Mouse (Mus musculus): ENCODE results near the gene 5730596B20Rik. TPM values are rescaled to one million over a fixed set of nuclear protein-coding genes. Genes with fewer than 3 reads are reported as not detected.

5730596B20Rik gene
- polyA plus RNA-seq, 1 experiment from 2014 or later, result 0.10 TPM

DNA sequence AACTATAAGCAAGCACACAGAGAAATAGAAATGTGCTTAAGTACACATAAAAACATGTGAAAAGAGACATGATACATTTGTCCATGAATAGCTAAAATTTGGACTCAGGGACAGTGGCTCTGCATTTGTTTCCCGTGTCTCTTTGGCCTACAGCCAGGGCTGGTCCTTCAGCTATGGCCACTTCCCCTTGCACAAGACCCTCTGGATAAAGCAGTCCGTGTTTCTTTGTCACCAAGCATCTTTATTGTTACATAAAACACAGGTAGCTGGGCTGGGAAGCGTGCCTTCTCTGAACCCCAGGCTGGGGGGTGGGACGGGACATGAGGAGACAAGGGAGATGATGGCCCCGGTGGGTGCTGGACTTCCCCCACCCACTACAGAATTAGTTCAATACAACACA lies 37.0 kb downstream of the 5730596B20Rik start:
- Histone ChIP-seq H3K4me1 (ENCODE audit: control insufficient read depth, insufficient read depth, low read length) (peaks cover 7% of the 10 kb centered on the region; the same call in 1 of the 2 replicates), H3K36me3 (ENCODE audit: control insufficient read depth, insufficient read depth, low read length) (no peaks in the 10 kb centered on the region), H3K27ac (replicated peaks; ENCODE audit: low read depth, low read length) (no peak overlapping the region), H3K4me2 (ENCODE audit: low read depth, low read length) (no peak overlapping the region), H3K9me3 (ENCODE audit: control insufficient read depth, low read length) (no peaks in the 10 kb centered on the region), H3K9ac (ENCODE audit: low read depth, low read length) (no peak overlapping the region), H3K27me3 (replicated peaks; ENCODE audit: control insufficient read depth, insufficient read depth, low read length) (peaks cover 100% of the 10 kb centered on the region), H3K4me3 (ENCODE audit: low read depth, low read length) (no peak overlapping the region)
- no peak for ATAC-seq (ENCODE audit: low read depth)
- 12% methylated on average over 5 of the region's 5 CpGs for WGBS
- DNase-seq (ENCODE audit: low spot score), result no peak

DNA sequence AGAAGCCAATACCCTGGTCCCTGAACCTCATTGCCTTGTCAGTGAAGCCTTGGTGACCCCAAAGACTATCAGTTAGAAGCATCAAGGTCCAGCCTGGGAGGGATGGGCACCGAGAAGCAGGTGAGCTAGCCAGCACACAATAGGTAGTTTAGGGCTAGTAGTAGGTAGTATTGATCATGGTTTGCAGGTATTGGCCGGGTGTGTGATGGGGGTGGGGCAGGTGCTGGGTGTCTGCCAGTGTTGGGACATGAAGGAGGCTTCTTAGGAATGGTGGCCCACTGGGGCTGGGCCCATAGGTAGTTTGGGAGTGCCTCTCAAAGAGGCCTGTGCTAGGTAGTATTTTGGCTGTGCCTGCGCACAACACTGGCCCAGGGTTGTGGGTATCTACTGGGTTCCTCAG lies 37.8 kb downstream of the 5730596B20Rik start:
- H3K27me3 ChIP-seq (replicated peaks; ENCODE audit: control insufficient read depth, insufficient read depth, low read length), result peaks cover 100% of the 10 kb centered on the region
- H3K4me3 ChIP-seq (ENCODE audit: low read depth, low read length), result no peak overlapping the region
- DNase-seq (ENCODE audit: low spot score) (no peak), ATAC-seq (ENCODE audit: low read depth) (no peak)
- no peaks in the 10 kb centered on the region for H3K9me3 ChIP-seq (ENCODE audit: control insufficient read depth, low read length)
- WGBS, result 12% methylated on average over 3 of the region's 3 CpGs
- H3K9ac ChIP-seq (ENCODE audit: low read depth, low read length), result no peak overlapping the region
- no peaks in the 10 kb centered on the region for H3K36me3 ChIP-seq (ENCODE audit: control insufficient read depth, insufficient read depth, low read length)
- peaks cover 7% of the 10 kb centered on the region; the same call in 1 of the 2 replicates for H3K4me1 ChIP-seq (ENCODE audit: control insufficient read depth, insufficient read depth, low read length)
- H3K27ac ChIP-seq (replicated peaks; ENCODE audit: low read depth, low read length), result no peak overlapping the region
- H3K4me2 ChIP-seq (ENCODE audit: low read depth, low read length), result no peak overlapping the region

- H3K27me3 ChIP-seq (replicated peaks; ENCODE audit: control insufficient read depth, insufficient read depth, low read length), result peaks cover 100% of the 10 kb centered on the region
- no peaks in the 10 kb centered on the region for H3K36me3 ChIP-seq (ENCODE audit: control insufficient read depth, insufficient read depth, low read length)
- no peak for ATAC-seq (ENCODE audit: low read depth)
- peaks cover 7% of the 10 kb centered on the region; the same call in 1 of the 2 replicates for H3K4me1 ChIP-seq (ENCODE audit: control insufficient read depth, insufficient read depth, low read length)
- no peak overlapping the region for H3K4me2 ChIP-seq (ENCODE audit: low read depth, low read length)
- 2% methylated on average over 30 of the region's 30 CpGs for WGBS
- H3K9me3 ChIP-seq (ENCODE audit: control insufficient read depth, low read length), result no peaks in the 10 kb centered on the region
- H3K4me3 ChIP-seq (ENCODE audit: low read depth, low read length), result 0 out of 2 replicates have a peak overlapping the region, but pooled peaks have one; percentile 29
- DNase-seq (ENCODE audit: low spot score), result no peak
- H3K27ac ChIP-seq (replicated peaks; ENCODE audit: low read depth, low read length), result no peak overlapping the region
- no peak overlapping the region for H3K9ac ChIP-seq (ENCODE audit: low read depth, low read length)
These were observed 38.7 kb downstream of the 5730596B20Rik start for GRCm38 (mm10) chr6:52215771-52216535.

GRCm38 (mm10) chr6:52216691-52217458 lies 39.6 kb downstream of the 5730596B20Rik start:
- ATAC-seq (ENCODE audit: low read depth) (no peak), DNase-seq (ENCODE audit: low spot score) (no peak)
- Histone ChIP-seq H3K27me3 (replicated peaks; ENCODE audit: control insufficient read depth, insufficient read depth, low read length) (peaks cover 100% of the 10 kb centered on the region), H3K9ac (ENCODE audit: low read depth, low read length) (0 out of 2 replicates have a peak overlapping the region, but pooled peaks have one; percentile 14), H3K9me3 (ENCODE audit: control insufficient read depth, low read length) (no peaks in the 10 kb centered on the region), H3K4me3 (ENCODE audit: low read depth, low read length) (peak overlapping the region; percentile 29), H3K36me3 (ENCODE audit: control insufficient read depth, insufficient read depth, low read length) (no peaks in the 10 kb centered on the region), H3K27ac (replicated peaks; ENCODE audit: low read depth, low read length) (no peak overlapping the region), H3K4me1 (ENCODE audit: control insufficient read depth, insufficient read depth, low read length) (peaks cover 9% of the 10 kb centered on the region; the same call in 1 of the 2 replicates), H3K4me2 (ENCODE audit: low read depth, low read length) (peak overlapping the region; percentile 46)
- 2% methylated on average over 44 of the region's 60 CpGs for WGBS

GRCm38 (mm10) chr6:52217459-52217768 lies 40.1 kb downstream of the 5730596B20Rik start:
- Histone ChIP-seq H3K9ac (ENCODE audit: low read depth, low read length) (no peak overlapping the region), H3K36me3 (ENCODE audit: control insufficient read depth, insufficient read depth, low read length) (no peaks in the 10 kb centered on the region), H3K4me2 (ENCODE audit: low read depth, low read length) (peak overlapping the region; percentile 46), H3K27me3 (replicated peaks; ENCODE audit: control insufficient read depth, insufficient read depth, low read length) (peaks cover 100% of the 10 kb centered on the region), H3K4me3 (ENCODE audit: low read depth, low read length) (peak overlapping the region; percentile 29), H3K4me1 (ENCODE audit: control insufficient read depth, insufficient read depth, low read length) (peaks cover 10% of the 10 kb centered on the region; the same call in 1 of the 2 replicates), H3K27ac (replicated peaks; ENCODE audit: low read depth, low read length) (no peak overlapping the region), H3K9me3 (ENCODE audit: control insufficient read depth, low read length) (no peaks in the 10 kb centered on the region)
- WGBS, result 0% methylated on average over 15 of the region's 25 CpGs
- ATAC-seq (ENCODE audit: low read depth) (no peak), DNase-seq (ENCODE audit: low spot score) (no peak)

GRCm38 (mm10) chr6:52217895-52218642 lies 40.8 kb downstream of the 5730596B20Rik start:
- ATAC-seq (ENCODE audit: low read depth), result no peak
- peak overlapping the region; percentile 46; the same call in 1 of the 2 replicates for H3K4me2 ChIP-seq (ENCODE audit: low read depth, low read length)
- H3K9ac ChIP-seq (ENCODE audit: low read depth, low read length), result no peak overlapping the region
- no peaks in the 10 kb centered on the region for H3K36me3 ChIP-seq (ENCODE audit: control insufficient read depth, insufficient read depth, low read length)
- H3K9me3 ChIP-seq (ENCODE audit: control insufficient read depth, low read length), result no peaks in the 10 kb centered on the region
- H3K4me3 ChIP-seq (ENCODE audit: low read depth, low read length), result peak overlapping the region; percentile 29
- H3K27me3 ChIP-seq (replicated peaks; ENCODE audit: control insufficient read depth, insufficient read depth, low read length), result peaks cover 100% of the 10 kb centered on the region
- DNase-seq (ENCODE audit: low spot score), result no peak
- peaks cover 10% of the 10 kb centered on the region; the same call in 1 of the 2 replicates for H3K4me1 ChIP-seq (ENCODE audit: control insufficient read depth, insufficient read depth, low read length)
- H3K27ac ChIP-seq (replicated peaks; ENCODE audit: low read depth, low read length), result no peak overlapping the region
- WGBS, result 2% methylated on average over 23 of the region's 23 CpGs

DNA sequence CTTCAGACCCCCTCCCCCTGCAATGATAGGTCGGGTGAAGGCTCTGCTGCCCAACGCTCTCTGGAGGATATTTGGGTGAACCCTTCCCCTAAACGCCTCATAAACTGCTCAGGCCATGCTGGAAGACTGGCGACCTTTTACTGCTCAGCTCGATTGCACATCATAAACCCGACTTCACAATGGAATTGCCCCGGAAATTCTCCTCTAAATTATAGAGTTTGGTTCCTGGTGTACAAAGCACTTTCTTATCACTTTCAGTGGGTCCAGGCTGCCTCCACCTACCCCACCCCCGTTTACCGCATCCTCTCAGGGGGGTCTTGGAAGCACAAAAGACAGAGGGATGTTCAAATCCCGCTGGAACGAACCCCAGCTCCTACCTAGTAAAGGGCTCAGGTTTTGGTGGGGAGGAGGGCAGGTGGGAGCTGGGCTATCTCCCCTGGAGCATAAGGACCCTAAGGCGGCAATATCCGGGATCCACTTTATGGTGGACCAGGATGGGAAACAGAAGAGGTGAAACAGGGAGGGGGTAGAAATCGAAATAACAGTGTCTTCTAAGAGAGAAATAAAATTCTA lies 41.4 kb downstream of the 5730596B20Rik start:
- Histone ChIP-seq H3K27ac (replicated peaks; ENCODE audit: low read depth, low read length) (no peak overlapping the region), H3K4me3 (ENCODE audit: low read depth, low read length) (no peak overlapping the region), H3K9me3 (ENCODE audit: control insufficient read depth, low read length) (no peaks in the 10 kb centered on the region), H3K4me2 (ENCODE audit: low read depth, low read length) (no peak overlapping the region), H3K9ac (ENCODE audit: low read depth, low read length) (no peak overlapping the region), H3K36me3 (ENCODE audit: control insufficient read depth, insufficient read depth, low read length) (no peaks in the 10 kb centered on the region), H3K27me3 (replicated peaks; ENCODE audit: control insufficient read depth, insufficient read depth, low read length) (peaks cover 100% of the 10 kb centered on the region), H3K4me1 (ENCODE audit: control insufficient read depth, insufficient read depth, low read length) (peaks cover 10% of the 10 kb centered on the region; the same call in 1 of the 2 replicates)
- no peak for ATAC-seq (ENCODE audit: low read depth)
- no peak for DNase-seq (ENCODE audit: low spot score)
- 10% methylated on average over 14 of the region's 14 CpGs for WGBS
